Mouse (Mus musculus) adrenal gland, postnatal 10 days (tissue): ENCODE measurements around the gene Pate2. TPM values are rescaled to one million over a fixed set of nuclear protein-coding genes. Genes with fewer than 3 reads are reported as not detected.

ENCODE experiments used
- total RNA-seq, 2 experiments: library from RNA; stranded (reverse); gene quantifications; 2 replicates each; pipeline ENCODE4 v1.2.3; 2021

Gene Pate2
- total RNA-seq, 2 experiments from 2014 or later: 0.79 TPM; not detected in 1

Other genes with a start within 250 kb of the Pate2 start
- gene Cdon, start 149.2 kb upstream of the Pate2 start, total RNA-seq: 10 to 100 TPM; 24.8 to 32.4 TPM
- not detected for gene Gm1113, start 52.0 kb upstream of the Pate2 start, total RNA-seq
- under 1 TPM; 0.75 to 0.85 TPM for gene Ddx25, start 11.8 kb upstream of the Pate2 start, total RNA-seq
- 10 to 100 TPM; 12.3 to 16.3 TPM for gene Pus3, start 11.7 kb upstream of the Pate2 start, total RNA-seq
- 1 to 10 TPM; 3.3 to 5.0 TPM for gene Hyls1, start 114 bp downstream of the Pate2 start, total RNA-seq
- not detected for gene Pate4, start 41.7 kb downstream of the Pate2 start, total RNA-seq
- gene Pate3, start 77.9 kb downstream of the Pate2 start, total RNA-seq: not detected
- gene Pate1, start 117.1 kb downstream of the Pate2 start, total RNA-seq: not detected
- not detected for gene Gm17677, start 170.8 kb downstream of the Pate2 start, total RNA-seq
- not detected for gene Gm17727, start 207.8 kb downstream of the Pate2 start, total RNA-seq
- gene Gm27235, start 219.8 kb downstream of the Pate2 start, total RNA-seq: not detected
- gene D730048I06Rik, start 219.8 kb downstream of the Pate2 start, total RNA-seq: not detected